Mouse (Mus musculus) liver, postnatal 0 days (tissue): ENCODE measurements around the gene Med11.

Experiments used
- CTCF ChIP-seq: sonication (generic); IDR thresholded peaks from 2 replicates; pipeline ENCODE4 v1.5.1; 2016; ENCODE audit warnings: antibody characterized with exemption, low read depth
- EP300 ChIP-seq: IDR thresholded peaks from 2 replicates; pipeline ENCODE4 v1.6.1; 2016; ENCODE audit warnings: antibody characterized with exemption, low read depth, mild to moderate bottlenecking

DNA sequence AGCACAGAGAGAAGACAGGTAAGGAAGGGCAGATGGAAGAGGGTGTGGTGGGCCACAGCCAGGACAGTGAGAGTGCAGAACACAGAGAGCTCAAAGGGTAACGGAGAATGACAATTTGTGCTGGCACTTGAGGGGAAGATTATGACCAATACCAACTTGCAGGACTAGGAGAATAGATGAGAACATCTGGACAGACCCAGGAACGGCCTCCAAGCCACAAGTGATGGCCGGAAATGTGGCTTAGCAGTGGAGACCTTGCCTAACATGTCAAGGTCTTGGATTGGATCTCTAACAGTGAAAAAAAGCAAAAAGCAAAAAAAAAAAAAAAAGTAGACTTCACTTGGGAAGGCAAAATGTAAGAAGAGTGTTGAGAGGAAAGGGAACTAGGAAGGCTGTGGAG is 18.0 kb downstream of the Med11 start:
- no peak for TF ChIP-seq CTCF
- no peak for TF ChIP-seq EP300
